Mouse (Mus musculus) common myeloid progenitor, adult 5-6 weeks (primary cell): ENCODE data around the gene Ip6k3. TPM values are rescaled to one million over a fixed set of nuclear protein-coding genes. Genes with fewer than 3 reads are reported as not detected.

ENCODE experiments used
- ATAC-seq: replicated peaks from 2 replicates; pipeline ENCODE4 v1.8.0; 2016; ENCODE audit warnings: low read depth, mild to moderate bottlenecking, moderate TSS enrichment, inconsistent platforms; ENCODE audit not compliant: poor library complexity, severe bottlenecking
- total RNA-seq: library from RNA; stranded (forward); fragments of 200-1000, 187-1606 nt; gene quantifications from 2 replicates; pipeline ENCODE4 v1.2.3, GENCODE M21; 2017

Gene Ip6k3
- total RNA-seq, 1 experiment from 2014 or later, result not detected

DNA sequence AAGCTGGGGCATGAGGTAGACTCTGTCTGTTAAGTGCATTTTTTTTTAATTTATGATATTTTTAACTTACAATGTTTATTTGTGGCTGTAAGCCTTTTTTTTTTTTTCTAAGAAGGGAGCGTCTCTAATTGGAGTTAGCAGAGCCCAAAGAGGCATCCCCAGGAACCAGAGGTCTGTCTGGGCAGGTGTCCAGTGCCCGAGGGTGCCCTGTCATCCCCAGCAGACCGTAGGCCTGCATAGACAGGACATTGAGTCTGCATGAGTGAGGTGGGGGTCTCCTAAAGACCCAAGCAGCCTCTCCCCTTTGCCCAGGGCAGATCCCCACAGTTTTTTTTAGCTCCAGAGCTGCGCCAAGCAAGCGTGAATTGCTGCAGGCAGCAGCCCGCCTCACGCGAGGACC, 11.8 kb downstream of the Ip6k3 start:
- ATAC-seq, result no peak

DNA sequence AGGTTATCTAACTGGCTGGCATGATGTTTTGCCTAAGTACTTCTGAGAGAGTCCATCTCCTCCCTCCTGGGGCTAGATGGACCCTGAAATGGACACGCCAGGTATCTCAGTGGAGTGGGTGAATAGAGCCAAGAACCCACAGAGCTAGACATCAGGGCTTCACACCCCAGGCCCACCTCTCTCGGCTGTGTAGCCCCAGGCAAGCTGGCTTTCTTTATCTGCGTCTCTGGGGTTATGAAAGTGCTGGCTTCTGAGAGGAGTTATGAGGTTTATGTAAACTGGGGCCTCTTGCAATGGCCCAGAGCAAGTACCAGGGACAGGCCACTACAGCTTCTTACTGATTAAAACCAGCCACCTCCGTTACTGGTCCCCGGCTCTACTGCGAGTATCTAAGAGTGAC, 12.7 kb downstream of the Ip6k3 start:
- no peak for ATAC-seq

DNA sequence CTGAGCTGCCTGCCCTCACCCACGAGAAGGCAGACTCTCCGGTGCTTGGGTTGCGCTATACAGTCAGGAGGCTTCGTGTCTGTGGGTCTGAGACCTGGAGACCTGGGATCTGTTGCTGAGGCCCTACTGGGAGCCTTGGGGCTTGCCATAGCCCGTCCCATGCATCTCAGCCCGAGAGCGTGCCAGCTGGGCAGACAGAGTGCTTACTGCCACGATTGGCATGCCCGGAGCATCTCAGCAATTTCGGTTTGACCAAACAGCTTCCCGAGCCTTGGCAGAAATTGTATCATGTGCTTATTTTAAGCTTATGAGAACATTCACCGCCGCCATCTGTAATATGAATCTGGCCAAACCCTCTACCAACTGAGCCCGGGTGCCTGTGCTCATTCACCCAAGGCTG, 13.3 kb downstream of the Ip6k3 start:
- ATAC-seq, result no peak

DNA sequence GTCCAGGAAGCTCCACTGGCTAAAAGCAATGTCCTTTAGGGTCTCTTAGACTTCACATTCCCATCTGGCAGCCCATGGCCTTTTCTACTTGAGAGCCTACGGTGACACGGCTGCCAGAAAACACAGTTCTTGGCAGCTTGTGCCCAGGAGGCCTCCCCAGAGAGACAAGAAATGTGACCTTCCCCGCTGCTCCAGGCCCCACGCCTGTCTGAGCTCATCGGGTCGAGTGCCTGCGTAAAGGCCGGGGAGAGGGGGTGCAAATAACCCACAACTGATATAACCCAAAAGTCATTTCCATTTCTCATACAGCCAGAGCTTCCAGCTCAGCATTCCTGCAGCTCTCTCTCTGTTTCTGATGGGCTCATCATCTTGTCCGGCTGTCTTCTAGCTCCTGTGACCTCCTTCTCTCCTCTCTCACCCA, 13.8 kb downstream of the Ip6k3 start:
- ATAC-seq, result no peak

DNA sequence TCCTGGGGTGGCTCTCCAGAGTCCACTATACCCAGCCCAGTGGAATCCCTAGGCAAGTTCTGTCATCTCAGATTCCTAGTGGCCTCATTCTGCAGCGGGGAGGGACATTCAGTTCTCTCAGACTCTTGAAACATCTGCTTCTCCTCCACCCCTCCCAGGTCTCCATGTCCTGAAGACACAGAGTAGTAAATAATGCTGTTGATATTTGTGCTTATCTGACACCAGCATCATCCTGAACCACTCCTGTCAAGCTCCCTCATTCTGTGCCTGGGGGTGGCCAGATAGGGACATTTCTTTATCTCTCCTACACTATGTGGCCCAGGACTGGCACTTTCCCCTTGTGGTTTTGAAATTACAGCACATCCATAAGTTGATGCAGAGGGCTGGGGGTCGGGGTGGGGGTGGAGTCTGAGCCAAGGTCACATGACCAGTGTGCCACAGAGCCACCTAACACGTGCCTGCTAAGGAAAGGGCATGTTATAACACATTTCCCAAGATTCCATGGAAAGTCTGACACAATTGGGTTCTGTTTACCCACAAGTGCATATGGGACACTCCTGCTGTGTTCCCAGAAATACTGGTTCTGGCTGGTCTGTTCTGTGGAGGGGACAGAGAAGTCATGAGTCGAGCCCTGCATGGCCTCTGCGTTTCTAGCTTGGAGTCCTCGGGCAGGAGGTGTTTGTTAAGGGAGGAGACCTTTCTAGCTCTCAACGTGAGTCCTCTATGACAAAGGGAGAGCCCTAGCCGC, 14.4 kb downstream of the Ip6k3 start:
- ATAC-seq, result peak; percentile 85

DNA sequence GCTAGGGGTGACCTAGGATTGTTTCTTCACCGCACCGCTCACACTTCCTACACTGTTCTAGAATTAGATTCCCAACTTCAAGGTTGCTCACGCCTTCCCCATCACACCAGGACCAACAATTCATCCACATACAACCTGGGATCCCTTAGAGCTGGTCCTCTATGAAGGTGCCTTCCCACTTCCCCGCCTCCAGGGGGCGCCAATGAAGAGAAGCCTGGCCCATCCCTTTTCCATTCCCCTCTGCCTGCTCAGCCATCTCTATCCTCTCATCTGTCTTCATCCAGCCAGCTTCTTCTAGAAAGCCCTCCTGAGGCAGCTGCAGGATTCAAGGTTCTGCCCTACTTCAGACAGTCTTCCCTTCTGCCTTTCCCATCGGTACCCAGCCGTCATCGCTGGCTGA, 16.2 kb downstream of the Ip6k3 start:
- no peak for ATAC-seq

DNA sequence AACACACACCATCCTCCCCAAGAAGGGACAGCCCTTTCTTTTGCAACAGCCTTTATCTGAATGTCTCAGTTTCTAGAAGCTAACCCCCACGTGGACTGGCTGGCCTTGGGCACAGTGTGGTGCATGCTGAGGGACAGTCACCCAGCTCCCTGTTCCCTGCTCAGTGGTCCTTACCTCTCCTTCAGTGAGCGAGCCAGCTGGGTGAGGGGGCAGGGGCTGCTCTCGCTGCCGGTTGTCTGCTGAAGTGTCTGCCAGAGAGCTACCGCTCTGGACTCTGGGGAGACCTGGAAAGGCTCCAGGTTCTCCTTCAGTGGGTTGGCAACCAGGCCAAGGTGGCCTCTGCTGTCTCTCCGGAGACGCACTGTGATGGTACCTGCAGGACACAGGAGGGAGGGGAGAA, 16.7 kb downstream of the Ip6k3 start:
- ATAC-seq, result no peak

DNA sequence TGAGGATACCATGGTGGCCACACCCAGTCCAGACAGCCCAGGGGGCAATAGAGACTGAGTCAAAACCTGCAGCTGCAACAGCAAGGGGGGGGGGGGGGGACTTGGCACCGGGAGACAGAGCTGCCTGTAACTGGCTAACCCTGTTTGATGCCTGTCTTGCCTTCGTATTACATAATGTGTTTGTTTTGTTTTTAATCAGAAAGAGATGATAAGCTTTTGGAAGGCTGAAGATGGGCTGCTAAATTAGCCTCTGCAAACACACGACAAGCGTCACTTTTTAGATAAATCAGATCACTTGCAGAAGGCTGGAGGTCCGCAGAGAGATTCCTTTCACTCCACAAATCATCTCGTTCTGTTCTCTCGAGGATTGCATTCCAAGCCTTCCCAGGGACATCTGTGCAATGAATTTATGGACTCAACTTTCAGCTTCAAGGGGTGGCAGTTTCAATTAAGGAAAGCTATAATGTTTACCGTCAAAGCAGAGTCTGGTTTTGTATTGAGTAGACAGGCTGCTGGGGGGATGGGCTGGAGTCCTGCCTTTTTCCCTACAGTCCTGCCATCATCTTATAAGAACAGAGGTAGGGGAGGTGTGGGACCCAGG, 21.2 kb downstream of the Ip6k3 start:
- ATAC-seq, result no peak

DNA sequence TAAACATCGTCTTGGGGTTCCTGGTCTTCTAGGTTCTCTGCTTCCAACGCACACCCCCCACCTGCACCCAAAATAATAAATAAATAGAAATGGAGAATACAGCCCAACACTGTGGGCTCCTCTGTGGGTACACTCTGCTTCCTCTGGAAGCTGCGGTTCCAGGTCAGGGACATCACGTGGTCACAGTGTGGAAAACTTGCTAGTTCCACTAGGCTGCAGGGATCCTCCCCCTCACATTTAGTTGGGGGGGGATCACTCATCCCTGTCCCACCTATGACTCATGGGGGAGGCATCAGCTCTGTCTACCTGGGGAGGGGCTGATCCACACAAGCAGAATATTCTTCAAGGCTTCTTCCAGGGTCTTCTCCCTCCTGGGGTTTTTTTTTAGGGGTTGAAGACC, 23.4 kb downstream of the Ip6k3 start:
- 0 out of 2 replicates have a peak, but pooled peaks have one; percentile 8 for ATAC-seq

DNA sequence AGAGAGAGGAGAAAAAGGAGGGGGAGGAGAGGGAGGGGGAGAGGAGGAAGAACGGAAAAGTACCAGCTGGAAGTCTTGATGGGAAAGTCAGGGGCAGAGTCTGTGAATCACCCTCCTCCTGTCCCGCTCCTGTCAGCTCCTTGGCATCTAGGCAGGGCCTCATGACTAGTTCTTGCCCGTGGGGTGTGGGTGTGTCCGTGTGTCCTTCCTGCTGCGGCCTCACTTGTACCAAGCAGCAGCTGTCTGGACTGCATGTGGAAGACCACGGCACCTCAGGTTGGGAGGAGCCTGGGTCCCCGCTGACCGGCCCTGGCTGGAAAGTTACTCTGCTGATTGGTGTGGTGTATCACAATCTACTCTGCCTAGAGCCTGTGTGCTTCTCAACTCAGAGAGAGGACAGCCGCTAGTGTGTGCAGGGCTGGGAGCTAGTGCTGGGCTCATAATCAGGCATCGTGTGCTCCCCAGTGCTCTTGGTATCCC, 25.6 kb downstream of the Ip6k3 start:
- ATAC-seq, result no peak

DNA sequence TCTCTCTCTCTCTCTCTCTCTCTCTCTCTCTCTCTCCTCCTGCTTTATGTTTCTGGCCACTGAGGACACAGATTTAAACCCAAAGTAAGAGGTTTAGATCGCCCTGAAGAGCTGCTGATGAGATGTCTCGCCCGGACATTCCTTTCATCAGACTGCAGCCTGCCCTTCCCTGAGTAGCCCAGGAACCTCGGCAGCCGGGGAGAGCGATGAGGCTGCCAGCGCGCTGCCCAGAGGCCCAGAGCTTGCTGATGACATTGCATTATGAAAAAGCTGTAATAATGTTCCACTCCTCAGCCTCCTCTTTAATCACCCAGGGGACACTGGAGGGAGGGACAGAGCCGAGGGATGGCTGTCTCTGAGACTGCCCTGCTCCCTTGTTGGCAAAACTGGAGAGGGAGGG, 27.3 kb downstream of the Ip6k3 start:
- ATAC-seq, result no peak

DNA sequence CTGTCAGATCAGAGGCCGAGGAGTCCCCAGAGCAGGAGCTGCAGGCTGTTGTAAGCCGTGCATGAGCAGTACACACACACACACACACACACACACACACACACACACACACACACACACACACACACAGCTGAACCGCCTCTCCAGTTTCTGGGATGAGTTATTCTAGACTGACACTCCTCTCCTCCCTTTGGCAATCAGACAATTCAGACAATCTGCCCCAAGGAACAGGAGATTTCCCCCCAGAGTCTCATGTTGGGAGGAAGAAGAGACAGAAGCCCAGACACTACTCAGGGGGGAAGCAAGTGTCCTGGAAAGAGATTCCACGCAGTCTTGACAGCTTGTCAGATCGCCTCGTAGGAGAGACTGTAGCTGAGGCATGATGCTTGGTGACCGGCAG, 28.3 kb downstream of the Ip6k3 start:
- ATAC-seq, result no peak

DNA sequence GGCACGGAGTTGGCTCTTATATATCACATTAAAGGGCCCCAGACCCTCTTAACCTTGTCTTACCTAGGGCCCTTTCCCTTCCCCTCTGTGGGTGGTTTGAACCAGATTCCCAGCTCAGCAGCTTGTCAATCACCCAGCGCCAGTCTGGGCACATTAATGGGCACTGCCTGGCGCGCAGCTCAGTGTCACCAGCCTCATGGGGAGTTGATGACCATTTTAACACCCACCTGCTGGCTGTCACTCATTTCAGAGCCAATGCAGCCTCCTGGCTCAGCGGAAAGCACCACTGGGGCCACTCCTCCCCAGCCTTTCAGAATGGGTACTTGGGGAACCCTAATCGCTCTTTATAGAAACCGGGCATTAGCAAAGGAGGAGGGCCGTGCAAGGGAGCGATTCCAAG, 29.2 kb downstream of the Ip6k3 start:
- no peak for ATAC-seq

DNA sequence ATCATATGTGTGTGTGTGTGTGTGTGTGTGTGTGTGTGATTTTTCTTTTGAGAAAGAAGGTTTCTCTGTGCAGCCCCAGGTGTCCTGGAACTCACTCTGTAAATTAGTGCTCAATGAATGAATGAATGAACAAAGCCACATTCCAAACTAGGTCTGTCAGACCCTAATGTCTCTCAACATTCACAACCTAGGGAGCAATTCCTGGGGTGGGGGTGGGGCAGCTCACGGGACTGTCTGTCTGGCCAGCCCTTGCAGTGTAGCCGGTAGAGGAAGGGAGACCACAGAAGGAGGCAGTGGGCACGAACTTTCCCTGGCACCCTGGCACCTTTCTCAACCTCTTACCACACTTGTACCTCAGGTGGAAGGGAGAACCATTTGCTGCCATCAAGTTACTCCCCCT, 32.9 kb downstream of the Ip6k3 start:
- no peak for ATAC-seq

DNA sequence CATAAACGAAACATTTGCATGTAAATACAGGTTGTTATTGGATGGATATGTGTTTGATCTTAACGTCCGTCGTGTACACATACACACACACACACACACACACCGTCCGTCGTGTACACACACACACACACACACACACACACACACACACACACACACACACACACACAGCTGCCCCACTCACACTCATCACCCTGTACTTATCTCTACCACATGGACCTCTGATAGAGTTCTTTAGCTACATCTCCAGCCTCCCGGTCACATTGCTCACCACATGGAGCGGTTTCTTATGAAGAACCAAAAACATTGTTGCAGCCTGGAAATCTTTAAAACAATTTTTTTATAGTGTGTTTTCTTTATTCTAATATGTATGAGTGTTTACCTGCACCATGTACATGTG, 33.4 kb downstream of the Ip6k3 start:
- no peak; the same call in 1 of the 2 replicates for ATAC-seq

DNA sequence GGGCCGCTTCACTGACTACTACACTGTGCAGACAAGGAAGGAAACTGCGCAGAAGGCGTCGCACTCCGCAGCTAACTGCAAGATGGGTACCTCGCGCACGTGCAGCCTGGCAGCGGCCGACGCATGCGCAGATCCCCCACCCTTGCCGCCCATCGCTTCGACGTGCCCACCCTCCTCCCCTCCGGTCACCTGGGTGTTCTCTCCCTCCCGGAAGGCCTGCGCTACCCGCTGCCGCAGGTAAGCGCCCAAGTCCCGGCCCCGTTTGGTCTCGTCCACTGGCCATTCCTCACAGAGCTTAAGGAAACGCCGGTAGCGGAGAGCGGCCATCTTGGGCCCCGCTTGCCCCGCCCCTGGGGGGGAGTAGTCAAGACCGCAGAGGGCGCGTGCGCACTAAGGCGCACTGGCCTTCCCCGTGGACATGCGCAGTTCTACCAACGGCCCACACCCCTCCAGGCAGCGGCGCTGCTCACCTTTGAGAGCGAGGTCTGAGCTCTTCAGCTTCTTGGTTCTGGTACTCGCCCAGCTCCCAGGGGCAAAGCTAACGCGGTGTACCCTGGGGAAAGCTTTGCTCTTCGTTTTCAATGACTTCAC, 33.9 kb downstream of the Ip6k3 start, which contains the start of gene Uqcc2:
Uqcc2 (minus strand) TSS at position 366 of the 591 bp plus-strand sequence.
- ATAC-seq, result peak; percentile 92

DNA sequence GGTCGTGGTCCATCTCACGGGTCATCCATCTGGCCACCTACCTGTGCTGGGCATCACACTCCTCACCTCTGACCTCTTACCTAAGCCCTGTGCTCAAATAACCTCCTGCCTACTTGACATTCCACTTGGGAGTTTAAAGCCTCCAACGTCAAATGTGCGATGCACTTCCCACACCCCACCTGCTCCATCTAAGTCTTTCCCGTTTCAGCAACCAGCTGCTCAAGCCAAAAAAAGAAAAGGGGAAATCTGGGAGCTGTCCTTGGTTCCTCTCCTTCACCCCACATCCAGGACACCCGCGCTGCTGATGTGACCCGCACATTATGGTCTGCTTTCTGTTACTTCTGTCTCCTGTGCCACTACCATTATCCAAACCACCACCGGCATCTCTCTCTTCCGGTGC, 35.4 kb downstream of the Ip6k3 start:
- ATAC-seq, result no peak

DNA sequence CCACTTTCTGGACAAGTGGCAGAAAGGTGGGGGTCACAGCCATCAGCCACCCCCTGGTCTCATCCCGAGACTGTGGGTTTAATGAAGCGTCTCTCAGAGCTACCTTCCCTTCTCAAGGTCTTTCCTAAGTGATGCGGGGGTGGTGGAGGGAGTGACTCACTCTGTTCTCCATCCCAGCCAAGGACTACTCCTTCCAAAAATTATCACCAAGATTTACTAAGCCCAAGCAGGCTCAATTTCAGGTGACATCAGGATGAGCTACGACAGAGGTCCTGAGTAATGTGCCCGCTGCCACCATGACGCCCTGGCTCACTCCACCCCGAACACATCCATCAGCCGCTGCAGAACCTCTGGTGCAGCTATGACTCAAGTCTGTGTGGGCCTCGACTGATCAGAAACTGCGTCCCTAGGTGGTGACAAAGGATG, 36.3 kb downstream of the Ip6k3 start:
- ATAC-seq, result no peak

DNA sequence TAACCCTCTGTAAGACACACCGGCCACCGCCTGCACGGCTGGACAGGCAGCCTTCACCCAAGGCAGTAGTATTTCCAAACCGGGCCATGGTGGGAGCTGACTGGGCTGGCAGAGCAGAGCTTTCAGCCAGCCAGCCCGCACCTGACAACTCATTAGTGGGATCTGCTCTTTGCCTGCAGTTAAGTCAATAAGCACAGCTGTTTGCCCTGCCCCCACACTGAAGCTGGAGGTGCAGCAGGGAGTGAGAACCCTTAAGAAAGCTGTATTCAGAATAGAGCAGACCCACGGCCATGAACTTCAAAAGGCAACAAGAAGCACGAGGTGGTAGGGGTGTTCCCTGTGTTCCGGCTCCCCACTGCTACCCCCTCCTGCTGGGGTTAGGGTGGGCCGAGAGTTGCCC, 37.3 kb downstream of the Ip6k3 start:
- no peak for ATAC-seq

DNA sequence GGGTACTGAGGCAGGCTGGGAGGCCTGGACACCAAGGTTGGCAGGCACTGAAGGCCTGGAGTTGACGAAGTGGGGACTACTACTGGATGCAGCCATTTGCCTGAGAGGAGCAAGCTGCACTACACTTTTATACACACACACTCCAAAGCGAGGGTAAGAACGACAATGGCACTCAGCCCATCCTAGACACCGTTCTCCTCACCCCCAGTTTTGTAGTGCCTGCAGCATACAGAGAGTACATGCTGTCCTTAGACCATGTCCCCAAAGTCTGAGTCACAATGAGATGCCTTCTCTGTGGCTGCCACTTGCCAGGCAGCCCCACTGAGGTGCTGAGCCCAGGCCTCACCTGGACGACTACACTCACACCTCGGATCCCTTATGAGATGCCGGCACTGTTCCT, 37.8 kb downstream of the Ip6k3 start:
- no peak for ATAC-seq

DNA sequence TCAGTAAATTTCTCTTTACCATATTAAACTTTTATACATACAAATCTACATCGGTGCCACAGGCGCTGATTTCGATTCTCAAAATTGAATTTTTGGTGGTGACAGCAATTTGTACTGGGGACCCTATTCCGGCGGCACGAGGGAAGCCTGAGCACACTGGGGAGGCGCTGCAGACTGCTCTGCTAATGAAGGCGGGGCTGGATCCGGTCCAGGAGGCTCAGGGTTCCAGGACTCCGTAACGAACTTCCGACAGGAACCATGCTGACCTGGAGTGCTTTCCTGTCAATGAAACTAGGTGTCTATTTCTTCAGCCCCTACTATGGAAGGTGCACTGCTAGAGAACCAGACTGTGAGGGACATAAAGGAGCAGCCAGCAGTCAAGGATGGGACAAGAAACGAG, 38.3 kb downstream of the Ip6k3 start:
- no peak for ATAC-seq
